Mouse (Mus musculus) lung, adult 2 months (tissue): ENCODE measurements around the gene B4galt5. TPM values are rescaled to one million over a fixed set of nuclear protein-coding genes. Genes with fewer than 3 reads are reported as not detected.

Source experiments
- DNase-seq: peaks from one replicate; pipeline ENCODE4 v3.0.0; 2022
- H3K4me1 ChIP-seq: fragments of 200-500 bp; 2 replicates; pipeline ENCODE4 v1.6.1; 2011; ENCODE audit warnings: low read length; ENCODE audit not compliant: control insufficient read depth, insufficient read depth
- H3K4me3 ChIP-seq: fragments of 200-500 bp; replicated peaks from 2 replicates; pipeline ENCODE3; 2011; ENCODE audit warnings: low read depth, mild to moderate bottlenecking, control low read depth, low read length; ENCODE audit errors: extremely low read depth
- CTCF ChIP-seq: fragments of 200-500 bp; IDR thresholded peaks from 2 replicates; pipeline ENCODE4 v1.5.1; 2011; ENCODE audit warnings: mild to moderate bottlenecking, low read length, control low read depth; ENCODE audit not compliant: insufficient read depth
- POLR2A ChIP-seq: fragments of 200-500 bp; IDR thresholded peaks from 2 replicates; pipeline ENCODE4 v1.6.1; 2011; ENCODE audit warnings: low read depth, mild to moderate bottlenecking, control low read depth, low read length, borderline replicate concordance; ENCODE audit errors: extremely low read depth
- WGBS: fragments of 180-500 bp; shearing (Covaris S2); methylation state at CpG from one replicate; pipeline ENCODE4 v1.1.7; 2018; 5-methylcytosine and 5-hydroxymethylcytosine counted together
- polyA plus RNA-seq: library from polyadenylated mRNA; depleted of rRNA; stranded (reverse); fragments of >200 nt; gene quantifications from 2 replicates; pipeline ENCODE4 v1.2.3, GENCODE M21; 2012

B4galt5 gene
- polyA plus RNA-seq, 1 experiment = 20.5 TPM

- DNase-seq = peak; percentile 2
- no peak for TF ChIP-seq CTCF
- no peak for TF ChIP-seq POLR2A
- 32% methylated on average over 4 of the region's 5 CpGs for WGBS
- H3K4me3 ChIP-seq = no peak overlapping the region
- H3K4me1 ChIP-seq = peaks cover 11% of the 10 kb centered on the region
Observed at GRCm38 (mm10) chr2:167265806-167266205, 83.2 kb downstream of the B4galt5 start.

GRCm38 (mm10) chr2:167265021-167265420 lies 84.0 kb downstream of the B4galt5 start:
- TF ChIP-seq CTCF (no peak), POLR2A (no peak)
- peak; percentile 2 for DNase-seq
- WGBS = 82% methylated on average over 2 of the region's 2 CpGs

GRCm38 (mm10) chr2:167263931-167264330 lies 85.1 kb downstream of the B4galt5 start:
- H3K4me1 ChIP-seq = peaks cover 11% of the 10 kb centered on the region
- no peak for DNase-seq
- 81% methylated on average over 11 of the region's 11 CpGs for WGBS
- TF ChIP-seq CTCF = no peak
- no peak for TF ChIP-seq POLR2A
- no peak overlapping the region for H3K4me3 ChIP-seq

More at GRCm38 (mm10) chr2:167265021-167265420, 84.0 kb downstream of the B4galt5 start:
- Histone ChIP-seq H3K4me3 (no peak overlapping the region), H3K4me1 (peaks cover 11% of the 10 kb centered on the region)

GRCm38 (mm10) chr2:167263040-167263810 lies 85.8 kb downstream of the B4galt5 start:
- WGBS = 73% methylated on average over 8 of the region's 8 CpGs
- TF ChIP-seq CTCF = no peak
- TF ChIP-seq POLR2A = no peak
- no peak for DNase-seq
- Histone ChIP-seq H3K4me1 (peaks cover 11% of the 10 kb centered on the region), H3K4me3 (no peak overlapping the region)

GRCm38 (mm10) chr2:167262433-167262832 lies 86.5 kb downstream of the B4galt5 start:
- TF ChIP-seq CTCF (no peak), POLR2A (no peak)
- no peak overlapping the region for H3K4me3 ChIP-seq
- H3K4me1 ChIP-seq = peaks cover 11% of the 10 kb centered on the region
- 79% methylated on average over 10 of the region's 10 CpGs for WGBS
- DNase-seq = no peak

GRCm38 (mm10) chr2:167261106-167261505 lies 87.9 kb downstream of the B4galt5 start:
- TF ChIP-seq CTCF (no peak), POLR2A (no peak)
- peaks cover 15% of the 10 kb centered on the region for H3K4me1 ChIP-seq
- 38% methylated on average over 4 of the region's 4 CpGs for WGBS
- H3K4me3 ChIP-seq = no peak overlapping the region
- no peak for DNase-seq

GRCm38 (mm10) chr2:167257790-167258189 lies 91.2 kb downstream of the B4galt5 start:
- TF ChIP-seq CTCF = no peak
- TF ChIP-seq POLR2A = no peak
- H3K4me3 ChIP-seq = no peak overlapping the region
- WGBS = 29% methylated on average over 3 of the region's 3 CpGs
- DNase-seq = no peak
- H3K4me1 ChIP-seq = peaks cover 26% of the 10 kb centered on the region

- Histone ChIP-seq H3K4me3 (no peak overlapping the region), H3K4me1 (peaks cover 26% of the 10 kb centered on the region)
- 64% methylated on average over 6 of the region's 6 CpGs for WGBS
- TF ChIP-seq CTCF = no peak
- no peak for TF ChIP-seq POLR2A
- DNase-seq = no peak
Observed at GRCm38 (mm10) chr2:167254808-167255207, 94.2 kb downstream of the B4galt5 start.

- Histone ChIP-seq H3K4me1 (peaks cover 26% of the 10 kb centered on the region), H3K4me3 (no peak overlapping the region)
- TF ChIP-seq CTCF (no peak), POLR2A (peak; percentile 65; the same call in 1 of the 2 replicates)
- WGBS = 39% methylated on average over 7 of the region's 7 CpGs
- DNase-seq = peak; percentile 48
Observed at GRCm38 (mm10) chr2:167254185-167254584, 94.8 kb downstream of the B4galt5 start.

- 54% methylated on average over 5 of the region's 5 CpGs for WGBS
- Histone ChIP-seq H3K4me1 (peaks cover 26% of the 10 kb centered on the region), H3K4me3 (no peak overlapping the region)
- no peak for TF ChIP-seq POLR2A
- no peak for TF ChIP-seq CTCF
- no peak for DNase-seq
Observed at GRCm38 (mm10) chr2:167253476-167253875, 95.5 kb downstream of the B4galt5 start.
